Mouse (Mus musculus): ENCODE data around the gene Srd5a3. TPM values are rescaled to one million over a fixed set of nuclear protein-coding genes. Genes with fewer than 3 reads are reported as not detected.
"Not testable (repeated sequence)": the region's sequence is repeated elsewhere in the genome, so short reads cannot be mapped to it uniquely, and the experiment has no call there.

Srd5a3 gene
- 48.1 and 49.3 TPM in 2 replicates for polyA plus RNA-seq (2015; fragmentation: Nextera tagmentation; extraction: Ambion mirVana)

DNA sequence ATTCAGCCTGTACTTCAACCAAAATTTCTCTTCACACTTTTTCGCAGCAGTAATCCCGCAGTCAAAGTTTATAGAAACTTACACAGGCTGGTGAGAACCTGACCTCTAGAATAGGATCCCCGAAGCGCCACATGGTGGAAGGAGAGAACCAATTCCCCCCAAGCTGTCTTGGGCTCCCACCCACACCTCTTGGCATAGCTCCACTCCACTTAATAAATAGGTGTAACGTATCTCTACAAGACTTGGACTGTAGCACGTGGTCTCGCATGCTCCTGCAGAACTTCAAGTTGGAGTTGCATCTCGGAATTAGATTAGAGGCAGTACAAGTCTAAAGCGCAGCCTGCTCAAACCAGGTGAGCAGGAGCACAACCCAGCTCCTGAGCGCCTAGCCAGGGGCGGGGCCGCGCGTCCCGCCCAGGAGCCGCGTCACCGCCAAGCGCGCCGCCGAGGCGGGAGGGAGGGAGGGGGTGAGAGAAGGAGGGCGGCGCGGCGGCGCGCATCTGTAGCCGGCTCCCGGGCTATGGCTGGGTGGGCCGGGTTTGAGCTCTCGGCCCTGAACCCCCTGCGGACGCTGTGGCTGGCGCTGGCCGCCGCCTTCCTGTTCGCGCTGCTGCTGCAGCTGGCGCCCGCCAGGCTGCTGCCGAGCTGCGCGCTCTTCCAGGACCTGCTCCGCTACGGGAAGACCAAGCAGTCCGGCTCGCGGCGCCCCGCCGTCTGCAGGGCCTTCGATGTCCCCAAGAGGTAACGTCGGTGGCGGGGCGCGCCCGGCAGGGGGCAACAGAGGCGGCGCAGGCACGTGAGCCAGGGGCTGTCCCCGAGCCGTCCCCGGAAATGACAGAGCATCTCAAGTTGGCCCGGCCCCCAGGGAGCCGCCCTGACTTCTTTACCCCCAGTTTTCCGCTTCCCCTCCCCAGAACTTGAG, at the start of gene Srd5a3:
Gene Srd5a3, plus strand, starts transcription at position 464 of the 922 bp plus-strand sequence.
- Histone ChIP-seq H3K27me3 (replicated peaks; ENCODE audit: insufficient read depth, low read length) (no peaks in the 10 kb centered on the region), H3K4me2 (replicated peaks; ENCODE audit: low read depth, low read length) (peak within 1 kb of the TSS; percentile 70), H3K27ac (ENCODE audit: low read length) (peak within 1 kb of the TSS; percentile 97), H3K9ac (replicated peaks; ENCODE audit: low read depth) (peak within 1 kb of the TSS; percentile 83), H3K9me3 (ENCODE audit: low read length) (no peaks in the 10 kb centered on the region), H3K4me3 (ENCODE audit: low read depth, low read length) (peak within 1 kb of the TSS; percentile 69), H3K36me3 (ENCODE audit: insufficient read depth, low read length) (no peaks in the 10 kb centered on the region), H3K4me1 (ENCODE audit: insufficient read depth, low read depth, low read length) (peaks cover 10% of the 10 kb centered on the region; the same call in 1 of the 2 replicates)
- ATAC-seq (peak; percentile 97), DNase-seq (ENCODE audit: low spot score) (peak; percentile 98)
- TF ChIP-seq EP300 (IDR thresholded peaks at IDR 0.05) (peak; percentile 82), CTCF (IDR thresholded peaks at IDR 0.05) (peak; percentile 92)
- WGBS: 1% methylated on average over 53 of the region's 69 CpGs

- not testable (repeated sequence) for DNase-seq (ENCODE audit: low spot score); H3K9ac ChIP-seq (replicated peaks; ENCODE audit: low read depth); H3K27me3 ChIP-seq (replicated peaks; ENCODE audit: insufficient read depth, low read length); ATAC-seq; H3K4me1 ChIP-seq (ENCODE audit: insufficient read depth, low read depth, low read length); H3K27ac ChIP-seq (ENCODE audit: low read length); H3K4me3 ChIP-seq (ENCODE audit: low read depth, low read length); H3K9me3 ChIP-seq (ENCODE audit: low read length); H3K36me3 ChIP-seq (ENCODE audit: insufficient read depth, low read length); H3K4me2 ChIP-seq (replicated peaks; ENCODE audit: low read depth, low read length)
- WGBS: 74% methylated on average over 5 of the region's 5 CpGs
Measured at GRCm38 (mm10) chr5:76103809-76104208, 36.3 kb upstream of the Srd5a3 start.

GRCm38 (mm10) chr5:76107306-76107705, 32.8 kb upstream of the Srd5a3 start:
- H3K9ac ChIP-seq (replicated peaks; ENCODE audit: low read depth): no peak overlapping the region
- WGBS: 65% methylated on average over 5 of the region's 5 CpGs
- no peak overlapping the region for H3K27ac ChIP-seq (ENCODE audit: low read length)
- no peak overlapping the region for H3K4me2 ChIP-seq (replicated peaks; ENCODE audit: low read depth, low read length)
- ATAC-seq (no peak), DNase-seq (ENCODE audit: low spot score) (no peak)
- TF ChIP-seq EP300 (IDR thresholded peaks at IDR 0.05) (no peak), CTCF (IDR thresholded peaks at IDR 0.05) (no peak)
- H3K4me1 ChIP-seq (ENCODE audit: insufficient read depth, low read depth, low read length): no peaks in the 10 kb centered on the region
- H3K9me3 ChIP-seq (ENCODE audit: low read length): no peaks in the 10 kb centered on the region
- no peaks in the 10 kb centered on the region for H3K27me3 ChIP-seq (replicated peaks; ENCODE audit: insufficient read depth, low read length)
- H3K4me3 ChIP-seq (ENCODE audit: low read depth, low read length): no peak overlapping the region
- no peaks in the 10 kb centered on the region for H3K36me3 ChIP-seq (ENCODE audit: insufficient read depth, low read length)

GRCm38 (mm10) chr5:76108496-76108895, 31.6 kb upstream of the Srd5a3 start:
- DNase-seq (ENCODE audit: low spot score) (no peak), ATAC-seq (no peak)
- Histone ChIP-seq H3K9me3 (ENCODE audit: low read length) (no peaks in the 10 kb centered on the region), H3K36me3 (ENCODE audit: insufficient read depth, low read length) (no peaks in the 10 kb centered on the region), H3K4me2 (replicated peaks; ENCODE audit: low read depth, low read length) (no peak overlapping the region), H3K27ac (ENCODE audit: low read length) (no peak overlapping the region), H3K27me3 (replicated peaks; ENCODE audit: insufficient read depth, low read length) (no peaks in the 10 kb centered on the region), H3K4me1 (ENCODE audit: insufficient read depth, low read depth, low read length) (no peaks in the 10 kb centered on the region), H3K4me3 (ENCODE audit: low read depth, low read length) (no peak overlapping the region), H3K9ac (replicated peaks; ENCODE audit: low read depth) (no peak overlapping the region)
- 67% methylated on average over 3 of the region's 3 CpGs for WGBS
- TF ChIP-seq CTCF (IDR thresholded peaks at IDR 0.05) (no peak), EP300 (IDR thresholded peaks at IDR 0.05) (no peak)

GRCm38 (mm10) chr5:76111173-76111572, 28.9 kb upstream of the Srd5a3 start:
- Histone ChIP-seq H3K27ac (ENCODE audit: low read length) (no peak overlapping the region), H3K9me3 (ENCODE audit: low read length) (no peaks in the 10 kb centered on the region), H3K4me3 (ENCODE audit: low read depth, low read length) (no peak overlapping the region), H3K4me2 (replicated peaks; ENCODE audit: low read depth, low read length) (no peak overlapping the region), H3K27me3 (replicated peaks; ENCODE audit: insufficient read depth, low read length) (no peaks in the 10 kb centered on the region), H3K36me3 (ENCODE audit: insufficient read depth, low read length) (no peaks in the 10 kb centered on the region), H3K4me1 (ENCODE audit: insufficient read depth, low read depth, low read length) (no peaks in the 10 kb centered on the region), H3K9ac (replicated peaks; ENCODE audit: low read depth) (no peak overlapping the region)
- DNase-seq (ENCODE audit: low spot score) (no peak), ATAC-seq (no peak)
- 62% methylated on average over 3 of the region's 3 CpGs for WGBS
- TF ChIP-seq EP300 (IDR thresholded peaks at IDR 0.05): no peak
- no peak for TF ChIP-seq CTCF (IDR thresholded peaks at IDR 0.05)

- ATAC-seq (no peak), DNase-seq (ENCODE audit: low spot score) (no peak)
- 75% methylated on average over 4 of the region's 4 CpGs for WGBS
- TF ChIP-seq EP300 (IDR thresholded peaks at IDR 0.05) (no peak), CTCF (IDR thresholded peaks at IDR 0.05) (no peak)
- no peaks in the 10 kb centered on the region for H3K4me1 ChIP-seq (ENCODE audit: insufficient read depth, low read depth, low read length)
- no peak overlapping the region for H3K9ac ChIP-seq (replicated peaks; ENCODE audit: low read depth)
- H3K27me3 ChIP-seq (replicated peaks; ENCODE audit: insufficient read depth, low read length): no peaks in the 10 kb centered on the region
- H3K9me3 ChIP-seq (ENCODE audit: low read length): no peaks in the 10 kb centered on the region
- H3K4me3 ChIP-seq (ENCODE audit: low read depth, low read length): no peak overlapping the region
- no peak overlapping the region for H3K4me2 ChIP-seq (replicated peaks; ENCODE audit: low read depth, low read length)
- no peak overlapping the region for H3K27ac ChIP-seq (ENCODE audit: low read length)
- H3K36me3 ChIP-seq (ENCODE audit: insufficient read depth, low read length): no peaks in the 10 kb centered on the region
Measured at GRCm38 (mm10) chr5:76112016-76112415, 28.1 kb upstream of the Srd5a3 start.

Data from lung, postnatal 0 days (tissue).